Mouse (Mus musculus) thymus, postnatal 36 days (tissue): ENCODE data around the gene Pdzd8.

Experiments used
- DNase-seq, 2 experiments: peaks; one replicate each; pipeline ENCODE4 v3.0.0; 2022; ENCODE audit warnings: mixed read lengths in 2 of 2

Pdzd8 gene

DNA sequence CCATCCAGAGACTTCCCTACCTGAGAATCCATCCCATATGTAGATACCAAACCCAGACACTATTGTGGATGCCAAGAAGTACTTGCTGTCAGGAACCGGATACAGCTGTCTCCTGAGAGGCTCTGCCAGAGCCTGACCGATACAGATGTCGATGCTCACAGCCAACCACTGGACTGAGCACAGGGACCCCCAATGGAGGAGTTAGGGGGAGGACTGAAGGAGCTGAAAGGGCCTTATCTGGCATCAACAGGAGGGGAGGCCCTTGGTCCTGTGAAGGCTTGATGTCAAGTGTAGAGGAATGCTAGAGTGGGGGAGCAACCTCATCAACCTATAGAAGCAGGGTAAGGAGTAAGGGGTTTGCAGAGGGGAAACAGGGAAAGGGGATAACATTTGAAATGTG, 7.2 kb upstream of the Pdzd8 start:
- DNase-seq: no peak

DNA sequence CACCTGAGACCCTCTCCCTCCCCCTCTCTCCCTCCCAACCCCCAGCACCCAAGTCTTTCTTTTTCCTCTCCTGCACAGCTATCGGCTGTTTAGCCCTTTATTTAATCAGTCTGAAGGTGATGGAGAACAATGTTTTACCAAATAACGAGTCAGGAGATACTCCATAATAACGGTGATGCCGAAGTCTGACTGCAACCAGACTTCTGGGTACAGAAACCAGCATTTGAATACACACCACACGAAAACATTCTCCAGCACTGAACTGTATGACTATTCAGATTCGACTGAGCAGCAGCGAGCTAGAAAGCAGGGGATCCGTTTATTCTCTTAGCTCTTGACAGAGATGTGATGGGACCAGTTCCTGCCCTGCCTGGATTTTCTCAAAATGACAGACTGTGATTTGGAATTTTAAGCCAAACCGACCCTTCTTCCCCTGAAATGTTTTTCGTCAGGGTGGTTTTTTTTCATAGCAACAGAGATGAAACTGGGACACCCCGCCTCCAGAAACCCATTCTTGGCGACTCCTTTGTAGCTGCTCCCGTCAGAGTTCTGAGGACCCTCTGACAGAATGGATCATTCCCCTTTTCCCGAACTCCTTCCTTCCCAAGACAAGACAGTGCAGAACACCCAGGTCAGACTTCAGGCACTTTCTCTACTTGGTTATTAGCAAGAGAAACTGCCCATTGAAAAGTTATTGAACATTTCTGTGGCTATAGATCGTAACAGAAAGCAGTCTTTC, 5.7 kb upstream of the Pdzd8 start:
- no peak for DNase-seq

DNA sequence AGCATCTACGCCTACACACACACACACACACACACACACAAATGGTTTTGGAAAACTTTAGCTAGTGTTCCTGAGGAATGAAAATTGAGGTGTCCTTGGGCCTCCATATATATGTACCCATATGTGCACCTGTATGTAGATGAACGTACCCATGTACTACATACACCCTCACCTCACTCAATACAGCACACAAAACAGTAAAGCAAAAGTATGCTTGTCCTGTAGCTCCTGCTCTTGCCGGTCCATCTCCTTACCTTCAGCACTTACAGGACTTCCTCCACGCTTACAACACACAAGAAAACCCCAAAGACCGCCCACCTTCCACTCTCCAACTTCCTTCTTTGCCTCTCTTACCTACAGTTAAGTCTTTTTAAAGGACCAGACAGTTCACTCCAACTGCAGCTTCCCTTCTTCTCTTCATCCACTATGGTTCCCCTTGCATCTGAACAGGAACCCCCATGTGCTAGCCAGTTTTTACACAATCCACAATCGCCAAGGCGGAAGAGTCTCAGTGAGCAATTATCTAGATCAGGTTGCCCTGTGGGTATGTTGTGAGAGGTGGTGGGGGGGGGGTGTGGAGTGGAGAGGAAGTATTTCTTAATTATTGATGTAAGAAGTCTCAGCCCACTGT, 4.8 kb upstream of the Pdzd8 start:
- DNase-seq: peak in 1 of 2 experiments; percentile 6

DNA sequence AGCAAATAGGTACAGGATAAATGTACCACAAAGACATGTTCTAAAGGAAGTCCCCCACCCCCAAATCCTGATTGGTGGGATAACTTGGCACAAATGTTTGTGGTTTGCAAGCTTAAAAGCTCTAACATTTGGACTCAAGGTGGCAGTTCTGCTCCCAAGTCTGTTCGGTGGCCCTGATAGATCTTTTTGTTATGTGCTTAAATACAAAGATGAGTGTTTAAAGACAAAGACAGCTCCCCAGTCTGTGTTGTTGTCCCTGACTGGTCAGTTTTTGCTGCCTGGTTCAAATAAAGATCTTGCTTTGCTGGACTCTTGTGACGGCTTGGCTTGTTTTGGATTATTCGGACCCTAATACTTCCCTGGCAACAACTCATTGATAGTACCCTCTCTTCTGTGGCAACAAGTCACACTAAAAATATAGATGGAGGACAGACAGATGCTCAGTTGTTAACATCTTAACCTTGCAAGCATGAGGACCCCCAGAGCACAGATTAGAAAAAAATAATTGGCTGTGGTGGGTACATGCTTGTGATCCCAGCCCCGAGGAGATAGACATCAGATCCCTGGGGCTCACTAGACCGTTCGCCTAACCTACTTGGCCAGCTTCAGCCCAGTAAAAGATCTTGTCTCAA, 3.9 kb upstream of the Pdzd8 start:
- no peak for DNase-seq

DNA sequence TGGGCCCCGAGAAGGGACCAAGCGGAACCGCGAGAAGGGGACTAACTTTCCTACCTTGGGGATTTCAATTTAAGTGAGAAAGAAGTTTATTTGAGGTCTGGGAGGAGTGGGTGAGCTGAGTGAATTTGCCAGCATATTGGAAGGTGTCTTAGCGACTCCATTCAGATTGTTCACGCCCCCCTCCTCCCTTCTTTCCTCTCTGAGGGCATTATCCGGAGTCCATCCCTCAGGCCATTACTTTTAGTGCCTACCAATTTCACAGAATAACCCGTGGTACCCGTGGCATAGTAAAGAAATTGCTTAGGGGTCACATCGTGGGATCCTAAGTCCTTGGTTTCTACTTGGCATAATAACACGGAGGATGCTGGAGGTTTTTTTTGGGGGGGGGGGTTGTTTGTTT, 745 bp upstream of the Pdzd8 start:
- no peak for DNase-seq

DNA sequence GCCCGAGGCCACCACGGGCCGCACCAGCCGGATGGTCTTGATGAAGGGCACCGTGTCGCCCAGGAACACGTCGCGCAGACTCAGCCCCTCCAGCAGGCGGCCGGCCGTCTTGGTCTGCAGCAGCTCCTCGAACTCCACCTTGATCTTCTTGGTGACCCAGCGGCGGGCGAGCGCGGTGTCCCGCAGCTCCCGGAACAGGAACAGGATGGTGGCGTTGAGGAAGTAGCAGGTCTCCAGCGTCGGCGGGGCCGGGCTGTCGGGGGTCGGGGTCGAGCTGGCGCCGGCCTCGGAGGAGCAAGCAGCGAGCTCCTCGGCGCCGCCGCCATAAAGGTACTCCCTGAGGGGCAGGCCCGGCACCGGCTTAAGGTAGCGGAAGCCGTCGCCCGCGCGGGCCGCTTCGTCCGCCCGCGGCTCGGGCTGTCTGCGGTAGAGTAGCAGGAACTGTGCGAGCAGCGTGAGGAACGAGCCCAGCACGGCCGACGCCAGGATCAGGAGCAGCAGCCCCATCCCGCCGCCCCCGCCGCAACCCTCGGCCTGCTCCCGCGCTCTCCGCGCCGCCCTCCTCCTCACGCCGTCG, 411 bp downstream of the Pdzd8 start:
- peak; percentile 68 to 70 for DNase-seq

DNA sequence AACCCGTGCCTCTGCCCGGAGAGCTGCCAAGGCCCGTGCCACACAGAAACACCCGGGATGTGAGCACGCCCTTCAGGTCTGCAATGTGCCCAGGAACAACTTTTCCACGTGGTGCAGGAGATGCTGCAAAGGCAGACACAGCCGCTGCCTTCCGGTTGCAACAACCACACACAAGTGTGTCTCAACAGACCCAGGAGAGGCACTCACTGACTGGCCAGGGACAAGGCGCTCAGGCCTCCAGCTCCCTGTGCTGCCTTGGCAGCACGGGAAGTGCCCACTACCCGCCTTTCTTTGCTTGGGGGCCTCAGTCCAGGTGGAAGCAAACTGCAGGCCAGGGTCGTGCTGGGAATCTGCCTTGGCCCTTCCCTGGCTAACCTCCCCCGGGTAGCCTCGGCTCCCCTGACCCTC, 1.3 kb downstream of the Pdzd8 start:
- peak; percentile 46 to 55 for DNase-seq

DNA sequence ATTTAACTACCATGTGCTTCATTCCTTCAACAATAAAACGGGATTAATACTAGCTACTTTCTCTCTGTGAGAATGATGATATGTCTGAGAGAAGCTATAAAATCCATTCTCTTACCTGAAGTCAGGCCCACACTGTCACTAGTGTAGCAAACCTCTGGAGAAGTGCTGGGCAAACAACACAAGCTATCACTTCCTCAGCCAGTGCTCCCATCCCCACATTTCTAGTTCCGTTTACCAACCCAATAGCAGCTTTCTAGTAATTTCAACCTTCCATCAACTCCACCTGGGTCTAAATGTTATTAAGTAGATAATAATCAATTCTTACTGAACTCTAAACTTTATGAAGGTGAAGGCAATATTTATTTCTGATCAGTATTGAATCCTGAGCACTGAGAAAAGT, 2.6 kb downstream of the Pdzd8 start:
- no peak for DNase-seq

- DNase-seq: no peak
Observed at GRCm38 (mm10) chr19:59339908-59340307, 5.7 kb downstream of the Pdzd8 start.

DNA sequence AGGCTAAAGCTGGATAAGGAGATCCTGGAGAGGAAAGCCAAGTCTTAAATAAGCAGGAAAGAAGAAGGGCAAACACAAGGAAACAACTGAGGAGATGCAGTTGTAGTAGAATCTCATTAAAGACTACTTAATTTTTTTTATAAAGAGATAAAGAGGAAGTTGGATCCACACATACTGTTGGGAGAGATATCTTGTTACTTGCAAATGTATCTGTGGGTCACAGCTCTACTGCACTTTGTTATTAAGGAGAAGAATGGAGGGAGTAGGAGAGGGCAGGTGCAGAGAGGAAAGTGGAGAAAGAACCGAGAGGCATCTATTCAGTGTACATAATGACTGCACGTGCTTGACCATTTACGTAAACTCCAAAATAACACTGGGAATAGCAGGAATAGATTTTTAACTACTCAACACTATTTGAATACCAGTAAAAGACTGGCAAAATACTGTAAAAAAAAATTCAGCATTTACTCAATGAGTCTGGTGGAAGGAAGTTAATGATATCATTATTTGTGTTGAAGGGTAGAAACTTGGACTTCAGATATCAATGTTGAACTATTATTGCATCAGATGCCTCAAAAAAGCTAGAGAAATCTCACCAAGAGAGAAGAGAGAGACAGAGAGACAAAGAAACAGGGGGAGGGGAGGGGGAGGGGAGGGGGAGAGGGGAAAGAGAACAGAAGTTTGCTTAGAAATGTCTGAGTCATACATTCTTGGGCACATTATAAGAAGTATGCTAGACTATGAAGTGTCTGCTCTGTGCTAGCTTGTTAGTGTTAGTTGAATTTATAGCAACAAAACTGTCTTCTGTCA, 7.5 kb downstream of the Pdzd8 start:
- DNase-seq: no peak

DNA sequence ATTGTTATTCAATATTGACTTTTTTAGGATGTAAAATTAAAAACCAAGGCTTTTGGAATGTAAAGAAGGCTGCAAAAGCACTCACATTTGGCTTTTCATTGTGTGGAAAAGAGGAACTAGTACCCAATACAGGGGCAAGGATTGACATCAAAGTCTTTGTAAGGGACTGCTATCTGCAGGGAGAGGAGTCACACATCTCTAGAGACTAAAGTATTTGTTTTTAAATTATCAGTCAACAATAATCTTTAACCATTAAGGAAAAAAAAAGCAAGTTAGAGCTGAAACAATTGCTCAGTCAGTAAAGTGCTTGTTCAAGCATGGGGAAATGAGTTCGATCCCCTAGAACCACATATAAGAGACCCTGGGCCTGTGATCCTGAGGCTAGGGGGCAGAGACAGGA, 8.9 kb downstream of the Pdzd8 start:
- DNase-seq: no peak

DNA sequence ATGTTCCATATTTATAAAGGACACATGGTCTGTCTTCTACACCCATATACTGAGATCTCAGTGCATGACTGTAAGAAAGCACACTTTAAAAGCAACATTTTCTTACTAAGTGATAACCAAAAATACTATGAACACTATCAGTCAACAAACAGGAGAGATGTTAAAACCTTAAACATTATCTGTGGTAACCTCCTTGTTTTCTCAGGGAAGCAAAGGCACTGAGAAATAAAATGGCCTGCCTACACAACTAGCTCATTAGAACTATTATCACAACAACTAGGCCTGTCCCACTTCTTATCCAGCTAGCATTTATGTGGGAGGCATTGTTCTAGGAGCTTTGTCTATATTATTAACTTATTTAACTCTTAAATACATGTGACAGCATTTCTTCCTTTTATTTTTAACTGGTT, 14.8 kb downstream of the Pdzd8 start:
- DNase-seq: no peak

GRCm38 (mm10) chr19:59321990-59322389, 23.6 kb downstream of the Pdzd8 start, which contains the start of gene Rps12-ps3:
Gene Rps12-ps3, plus strand, starts transcription at chr19:59322290.
- no peak for DNase-seq

- DNase-seq: peak; percentile 27 to 31
Observed at GRCm38 (mm10) chr19:59316571-59316970, 29.0 kb downstream of the Pdzd8 start.

- no peak for DNase-seq
Observed at GRCm38 (mm10) chr19:59315308-59315707, 30.3 kb downstream of the Pdzd8 start.

DNA sequence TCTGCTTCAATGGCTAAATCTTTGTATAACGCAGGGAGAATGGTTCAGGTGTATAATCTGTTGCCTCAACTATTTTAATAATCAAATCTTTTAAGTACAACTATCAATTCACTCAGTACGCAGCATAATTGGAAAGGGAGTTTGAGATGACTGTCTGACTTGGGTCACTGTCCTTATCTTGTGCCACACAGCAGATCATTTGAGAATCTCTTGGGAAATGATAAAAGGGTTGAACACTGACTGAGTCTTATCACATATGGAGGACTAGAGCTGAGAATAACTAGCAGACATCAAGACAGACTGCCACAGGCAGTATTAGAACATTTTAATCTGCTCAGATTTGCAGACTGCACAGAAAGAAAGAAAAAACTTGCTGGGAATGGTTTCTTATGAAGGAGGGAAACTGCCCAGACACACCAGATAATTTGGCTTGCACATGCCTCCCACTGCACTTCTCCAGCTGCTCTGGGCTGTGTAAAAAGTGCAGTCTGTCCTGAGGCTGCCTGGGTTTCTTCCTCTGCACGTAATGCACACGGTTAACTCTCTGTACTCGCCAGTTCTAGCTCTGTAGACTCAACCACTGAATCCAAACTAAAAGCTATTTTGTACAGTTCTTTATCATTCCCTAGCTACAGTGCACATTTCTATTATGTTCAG, 53.3 kb downstream of the Pdzd8 start:
- DNase-seq: no peak

GRCm38 (mm10) chr19:59289811-59290210, 55.8 kb downstream of the Pdzd8 start:
- no peak for DNase-seq

- no peak for DNase-seq
Observed at GRCm38 (mm10) chr19:59289042-59289441, 56.5 kb downstream of the Pdzd8 start.

- no peak for DNase-seq
Observed at GRCm38 (mm10) chr19:59282001-59282400, 63.6 kb downstream of the Pdzd8 start.

- no peak for DNase-seq
Observed at GRCm38 (mm10) chr19:59280841-59281240, 64.7 kb downstream of the Pdzd8 start.

- no peak for DNase-seq
Observed at GRCm38 (mm10) chr19:59276354-59276753, 69.2 kb downstream of the Pdzd8 start.

GRCm38 (mm10) chr19:59273190-59273589, 72.4 kb downstream of the Pdzd8 start:
- no peak for DNase-seq
